Mouse (Mus musculus): ENCODE measurements around the gene Sycp2l.
"Not testable (repeated sequence)": the region's sequence is repeated elsewhere in the genome, so short reads cannot be mapped to it uniquely, and the experiment has no call there.

Gene Sycp2l

GRCm38 (mm10) chr13:41128326-41128725 lies 14.2 kb downstream of the Sycp2l start:
- DNase-seq (ENCODE audit: low read depth), result no peak

GRCm38 (mm10) chr13:41129061-41129460 lies 15.0 kb downstream of the Sycp2l start:
- no peak for DNase-seq (ENCODE audit: low read depth)

- DNase-seq (ENCODE audit: low read depth), result peak; percentile 37
Measured at GRCm38 (mm10) chr13:41134901-41135300, 20.8 kb downstream of the Sycp2l start.

- no peak for DNase-seq (ENCODE audit: low read depth)
Measured at GRCm38 (mm10) chr13:41145433-41145970, 31.4 kb downstream of the Sycp2l start.

GRCm38 (mm10) chr13:41146271-41146670 lies 32.2 kb downstream of the Sycp2l start:
- peak; percentile 33 for DNase-seq (ENCODE audit: low read depth)

- no peak for DNase-seq (ENCODE audit: low read depth)
Measured at GRCm38 (mm10) chr13:41153146-41153545, 39.0 kb downstream of the Sycp2l start.

- no peak for DNase-seq (ENCODE audit: low read depth)
Measured at GRCm38 (mm10) chr13:41158426-41158825, 44.3 kb downstream of the Sycp2l start.

- no peak for DNase-seq (ENCODE audit: low read depth)
Measured at GRCm38 (mm10) chr13:41187886-41188285, 73.8 kb downstream of the Sycp2l start.

GRCm38 (mm10) chr13:41195640-41196333 lies 81.7 kb downstream of the Sycp2l start:
- no peak for DNase-seq (ENCODE audit: low read depth)

GRCm38 (mm10) chr13:41200861-41201260 lies 86.8 kb downstream of the Sycp2l start:
- DNase-seq (ENCODE audit: low read depth), result no peak

- no peak for DNase-seq (ENCODE audit: low read depth)
Measured at GRCm38 (mm10) chr13:41203289-41203688, 89.2 kb downstream of the Sycp2l start.

- no peak for DNase-seq (ENCODE audit: low read depth)
Measured at GRCm38 (mm10) chr13:41203691-41204090, 89.6 kb downstream of the Sycp2l start.

- not testable (repeated sequence) for DNase-seq (ENCODE audit: low read depth)
Measured at GRCm38 (mm10) chr13:41205568-41205967, 91.5 kb downstream of the Sycp2l start.

- DNase-seq (ENCODE audit: low read depth), result no peak
Measured at GRCm38 (mm10) chr13:41206241-41206640, 92.1 kb downstream of the Sycp2l start.

- DNase-seq (ENCODE audit: low read depth), result no peak
Measured at GRCm38 (mm10) chr13:41211276-41211675, 97.2 kb downstream of the Sycp2l start.

- no peak for DNase-seq (ENCODE audit: low read depth)
Measured at GRCm38 (mm10) chr13:41212558-41213322, 98.6 kb downstream of the Sycp2l start.

GRCm38 (mm10) chr13:41215669-41216068 lies 101.6 kb downstream of the Sycp2l start:
- DNase-seq (ENCODE audit: low read depth), result no peak

GRCm38 (mm10) chr13:41216236-41216635 lies 102.1 kb downstream of the Sycp2l start:
- DNase-seq (ENCODE audit: low read depth), result no peak

- no peak for DNase-seq (ENCODE audit: low read depth)
Measured at GRCm38 (mm10) chr13:41219056-41219455, 104.9 kb downstream of the Sycp2l start.

GRCm38 (mm10) chr13:41219687-41220303 lies 105.7 kb downstream of the Sycp2l start:
- no peak for DNase-seq (ENCODE audit: low read depth)

GRCm38 (mm10) chr13:41220304-41220834 lies 106.3 kb downstream of the Sycp2l start, which contains the start of gene Elovl2:
Elovl2 (minus strand) TSS chr13:41220405.
- DNase-seq (ENCODE audit: low read depth), result peak; percentile 22
